Mouse (Mus musculus) E14TG2a.4 (cell line): ENCODE data around the gene Ppan.

Experiments used
- CTCF ChIP-seq: conservative IDR thresholded peaks from 2 replicates; pipeline ENCODE4 v1.5.1; 2014; ENCODE audit warnings: low read length
- NANOG ChIP-seq: IDR thresholded peaks from 2 replicates; pipeline ENCODE4 v1.6.1; 2014; ENCODE audit warnings: borderline replicate concordance, low read length, mixed read lengths
- POU5F1 ChIP-seq: IDR thresholded peaks from 2 replicates; pipeline ENCODE4 v1.6.1; 2014; ENCODE audit warnings: low read length, borderline replicate concordance

DNA sequence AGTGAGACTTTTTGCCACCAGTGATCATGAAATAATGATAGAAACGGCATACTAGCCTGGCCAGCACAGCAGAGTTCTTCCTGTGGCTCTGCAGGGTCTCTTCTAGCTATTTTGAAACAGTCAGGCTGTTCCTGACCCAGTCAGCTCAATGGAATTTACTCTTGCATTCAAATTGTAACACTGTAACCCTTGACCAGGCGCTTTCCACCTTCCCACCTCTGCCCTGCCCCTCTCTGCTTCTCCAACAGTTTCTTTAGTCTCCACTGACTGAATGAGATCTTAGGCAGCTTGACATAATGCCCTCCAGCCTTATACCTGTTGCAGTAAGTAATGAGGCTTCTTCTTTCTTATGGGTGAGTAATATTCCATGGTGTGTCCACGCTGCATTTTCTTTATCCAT is 21.1 kb upstream of the Ppan start:
- TF ChIP-seq CTCF, result no peak
- no peak for TF ChIP-seq POU5F1
- no peak for TF ChIP-seq NANOG
